Mouse (Mus musculus) erythroblast, adult 5-6 weeks (primary cell): ENCODE results near the gene Noxo1. TPM values are rescaled to one million over a fixed set of nuclear protein-coding genes. Genes with fewer than 3 reads are reported as not detected.

Experiments
- ATAC-seq: replicated peaks from 2 replicates; pipeline ENCODE4 v1.8.0; 2016; ENCODE audit warnings: moderate number of reproducible peaks, mild to moderate bottlenecking, moderate TSS enrichment, inconsistent platforms; ENCODE audit not compliant: poor library complexity, low FRiP score, severe bottlenecking
- total RNA-seq, 2 experiments: library from RNA; stranded (forward) in 1 of 2; stranded (reverse) in 1 of 2; fragments of 150-400 nt in 1 of 2; fragments of 200-764, 138-1000 nt in 1 of 2; gene quantifications; 2 replicates each; pipeline versions ENCODE4 v1.2.3 to v1.2.4; 2015 to 2017; ENCODE audit warnings: low replicate concordance in 2 of 2

The Noxo1 gene
- total RNA-seq, 2 experiments from 2014 or later, result not detected

DNA sequence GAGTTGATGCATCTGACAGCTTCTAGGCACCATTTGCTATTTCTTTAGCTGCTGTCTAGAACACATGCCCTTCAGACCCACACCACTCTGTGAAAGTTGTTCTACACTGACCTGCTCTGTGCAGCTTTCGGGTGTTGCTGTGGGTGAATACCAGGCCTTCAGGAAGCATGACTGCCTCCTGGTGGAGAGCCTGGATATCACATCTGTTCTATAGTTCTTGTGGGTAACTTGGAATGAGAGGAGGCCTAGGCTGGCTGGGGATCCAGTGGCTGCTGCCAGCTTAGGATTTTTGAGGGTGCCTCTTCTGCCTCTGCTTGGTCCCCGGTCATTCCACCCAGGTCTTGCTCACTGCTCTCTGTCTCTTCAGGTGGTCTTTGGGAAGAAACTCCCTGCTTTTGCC lies 19.8 kb upstream of the Noxo1 start:
- ATAC-seq, result peak; percentile 77

- ATAC-seq, result no peak
Observed at GRCm38 (mm10) chr17:24676877-24677276, 19.2 kb upstream of the Noxo1 start.

DNA sequence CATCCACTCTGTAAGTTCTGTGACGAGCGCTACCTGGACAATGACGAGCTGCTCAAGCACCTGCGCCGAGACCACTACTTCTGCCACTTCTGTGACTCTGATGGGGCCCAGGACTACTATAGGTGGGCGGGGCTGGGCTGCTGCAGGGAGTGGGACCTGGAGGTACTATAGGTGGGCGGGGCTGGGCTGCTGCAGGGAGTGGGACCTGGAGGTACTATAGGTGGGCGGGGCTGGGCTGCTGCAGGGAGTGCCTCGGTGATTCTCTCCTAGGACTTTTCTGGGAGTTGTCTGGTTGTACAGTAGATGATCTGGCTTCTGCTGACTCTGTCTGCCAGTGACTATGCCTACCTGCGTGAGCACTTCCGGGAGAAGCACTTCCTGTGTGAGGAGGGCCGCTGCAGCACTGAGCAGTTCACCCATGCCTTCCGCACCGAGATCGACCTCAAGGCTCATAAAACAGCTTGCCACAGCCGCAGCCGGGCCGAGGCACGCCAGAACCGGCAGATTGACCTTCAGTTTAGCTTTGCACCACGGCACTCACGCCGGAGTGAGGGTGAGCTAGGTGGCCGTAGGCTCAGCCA lies 18.4 kb upstream of the Noxo1 start:
- ATAC-seq, result no peak

GRCm38 (mm10) chr17:24686514-24686913 lies 9.5 kb upstream of the Noxo1 start:
- peak; percentile 81 for ATAC-seq

- ATAC-seq, result peak; percentile 76
Observed at GRCm38 (mm10) chr17:24687146-24687595, 8.9 kb upstream of the Noxo1 start.

DNA sequence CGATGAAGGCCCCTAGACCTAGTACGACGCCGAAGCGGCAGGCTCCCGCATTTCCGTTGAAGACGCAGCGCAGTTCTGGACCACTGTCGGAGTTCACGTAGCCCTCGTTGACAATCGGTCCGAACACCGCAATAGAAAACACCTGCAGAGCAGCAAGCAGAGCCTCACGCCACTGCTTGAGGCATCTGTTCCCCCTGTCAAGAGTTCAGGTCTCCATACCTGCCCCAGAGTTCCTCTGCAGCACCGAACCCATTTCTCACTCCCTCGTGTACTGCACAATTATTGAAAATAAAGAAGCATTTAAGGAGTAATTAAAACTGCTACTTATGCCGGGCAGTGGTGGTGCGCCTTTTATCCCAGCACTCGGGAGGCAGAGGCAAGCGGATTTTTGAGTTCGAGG lies 8.4 kb upstream of the Noxo1 start:
- ATAC-seq, result no peak

GRCm38 (mm10) chr17:24689251-24690081 lies 6.6 kb upstream of the Noxo1 start, which contains the start of gene Syngr3:
Gene Syngr3, minus strand, starts transcription at chr17:24689955.
- no peak for ATAC-seq

DNA sequence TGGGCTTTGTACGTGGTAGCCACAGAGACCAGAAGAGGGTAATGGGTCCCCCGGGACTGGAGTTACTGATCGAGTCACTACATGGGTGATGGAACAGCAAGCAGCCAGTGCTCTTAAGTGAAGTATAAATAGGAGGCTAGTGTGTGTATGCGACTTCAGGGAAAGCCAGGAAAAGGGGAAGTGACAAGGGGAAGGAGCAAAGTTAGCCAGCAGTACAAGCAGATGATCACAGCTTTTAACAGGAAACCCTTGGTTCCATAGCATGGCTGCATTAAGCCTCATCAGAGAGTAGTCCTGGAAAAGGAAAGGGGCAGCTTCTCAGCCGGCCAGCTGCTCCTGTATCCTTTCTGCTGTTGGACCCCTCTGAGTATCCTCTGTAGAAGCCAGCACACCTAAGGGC lies 3.6 kb upstream of the Noxo1 start:
- ATAC-seq, result no peak

GRCm38 (mm10) chr17:24695326-24696010 lies 566 bp upstream of the Noxo1 start:
- ATAC-seq, result peak; percentile 11; the same call in 1 of the 2 replicates

DNA sequence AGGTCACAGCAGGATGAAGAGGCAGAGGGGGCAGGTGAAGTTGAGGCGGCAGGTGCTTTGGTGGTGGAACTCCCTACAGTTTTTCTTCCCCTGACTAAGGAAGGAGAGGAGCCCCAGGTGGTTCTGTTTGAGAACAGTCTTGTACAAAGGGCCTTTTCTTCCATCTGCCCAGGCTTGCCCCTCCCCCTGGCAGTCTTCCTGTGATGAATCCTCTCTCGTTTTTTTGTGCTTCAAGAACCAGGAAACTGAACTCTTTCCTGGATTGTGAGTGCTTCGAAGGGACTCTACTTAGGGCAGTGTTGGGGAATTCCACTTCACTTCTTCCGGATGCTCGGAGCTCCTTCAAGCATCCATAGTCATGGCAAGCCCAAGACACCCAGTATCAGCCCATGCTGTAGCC lies 2.0 kb downstream of the Noxo1 start:
- ATAC-seq, result no peak

GRCm38 (mm10) chr17:24698715-24699114 lies 2.7 kb downstream of the Noxo1 start:
- ATAC-seq, result no peak

DNA sequence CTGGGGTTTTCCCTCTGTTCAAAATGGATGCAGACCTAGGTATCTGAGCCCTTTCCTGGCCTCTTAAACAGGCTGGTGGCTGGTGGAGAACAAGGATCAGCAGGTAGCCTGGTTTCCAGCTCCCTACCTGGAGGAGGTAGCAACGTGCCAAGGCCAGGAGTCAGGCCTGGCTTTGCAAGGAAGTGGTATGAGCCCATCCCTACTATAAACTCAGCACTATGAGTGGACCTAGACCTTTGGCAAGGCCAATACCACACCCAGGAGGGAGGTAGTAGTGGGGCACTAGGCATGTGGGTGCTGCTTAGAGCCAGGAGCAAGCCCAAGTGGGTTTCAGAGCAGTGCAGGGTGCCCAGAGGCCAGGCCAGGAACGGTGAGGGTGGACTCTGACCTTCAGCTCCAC lies 3.4 kb downstream of the Noxo1 start:
- no peak for ATAC-seq

DNA sequence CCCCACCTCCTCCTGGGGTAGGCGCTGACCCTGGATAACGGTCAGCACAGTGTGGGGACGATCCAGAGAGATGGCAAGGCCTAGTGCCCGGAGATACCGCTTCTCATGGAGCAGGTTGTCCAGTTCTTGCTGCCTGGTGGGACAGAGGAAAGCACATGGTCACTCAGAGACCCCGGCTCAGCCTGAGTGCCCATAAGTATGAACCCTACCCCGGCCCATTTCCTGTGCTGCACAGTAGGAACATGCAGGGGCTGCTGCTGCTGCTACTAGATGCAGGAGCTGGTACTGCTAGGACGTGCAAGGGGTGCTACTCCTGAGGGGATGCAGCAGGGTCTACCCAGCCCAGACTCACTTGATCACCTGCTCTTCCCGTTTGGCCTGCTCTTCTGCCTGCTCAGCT lies 5.2 kb downstream of the Noxo1 start:
- no peak for ATAC-seq

DNA sequence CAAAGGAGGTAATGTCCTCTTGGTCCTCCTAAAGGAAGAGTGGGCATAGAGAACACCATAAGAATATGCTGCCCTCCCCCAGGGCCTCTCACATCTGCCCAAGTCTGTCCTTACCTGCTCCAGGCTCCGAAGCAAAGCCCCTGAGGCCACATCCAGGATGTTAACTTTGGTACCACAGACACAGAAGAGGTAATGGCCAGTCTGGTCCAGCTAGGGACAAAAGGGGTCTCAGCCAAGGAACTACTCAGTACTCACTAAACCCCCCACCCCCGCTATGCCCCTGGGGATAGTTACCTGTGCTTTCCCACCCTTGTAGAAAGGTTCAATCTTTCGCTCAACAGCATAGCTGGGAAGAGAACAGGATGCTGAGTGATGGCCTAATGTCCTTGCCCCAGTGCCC lies 9.8 kb downstream of the Noxo1 start:
- no peak for ATAC-seq

DNA sequence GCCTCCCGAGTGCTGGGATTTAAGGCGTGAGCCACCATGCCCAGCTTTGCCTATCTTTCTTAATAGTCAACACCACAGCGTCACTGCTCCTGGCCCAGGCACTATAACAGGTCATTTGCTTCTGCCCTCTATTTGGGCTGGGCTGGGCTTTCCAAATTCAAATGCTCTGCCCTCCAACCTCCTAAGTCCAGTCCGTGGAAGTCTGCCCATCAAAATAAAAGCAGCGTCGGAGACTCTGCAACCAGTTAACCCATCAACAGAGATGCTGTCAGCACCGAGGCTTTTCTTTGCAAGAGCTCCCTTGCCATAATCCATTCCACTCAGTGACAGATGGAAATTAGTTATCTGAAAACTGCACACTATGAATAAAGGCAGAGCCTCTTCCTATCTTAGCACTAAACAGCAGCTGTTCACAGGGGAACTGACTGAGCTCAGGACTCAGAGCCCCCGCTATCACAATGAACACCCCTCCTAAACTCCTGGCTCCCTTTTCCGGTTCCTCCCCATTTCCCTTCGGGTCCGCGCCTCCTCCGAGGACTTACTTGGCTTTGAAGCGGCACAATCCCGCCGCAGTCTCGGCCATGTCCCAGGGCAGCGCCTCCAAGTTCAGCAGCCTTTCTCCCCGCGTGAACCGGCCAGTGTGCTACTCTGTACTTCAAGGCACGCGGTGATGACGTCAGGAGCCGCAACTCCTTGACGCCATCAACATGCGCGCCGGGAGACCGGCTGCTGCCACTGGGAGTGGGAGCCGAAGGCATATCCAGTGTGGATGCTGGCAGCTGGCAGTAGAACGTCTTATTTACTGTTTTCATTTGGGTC lies 11.2 kb downstream of the Noxo1 start, which contains the start of gene Tbl3:
Tbl3 (minus strand) TSS at position 679 of the 819 bp plus-strand sequence.
- peak; percentile 86 for ATAC-seq

- ATAC-seq, result peak; percentile 22
Observed at GRCm38 (mm10) chr17:24707801-24708425, 11.9 kb downstream of the Noxo1 start.

DNA sequence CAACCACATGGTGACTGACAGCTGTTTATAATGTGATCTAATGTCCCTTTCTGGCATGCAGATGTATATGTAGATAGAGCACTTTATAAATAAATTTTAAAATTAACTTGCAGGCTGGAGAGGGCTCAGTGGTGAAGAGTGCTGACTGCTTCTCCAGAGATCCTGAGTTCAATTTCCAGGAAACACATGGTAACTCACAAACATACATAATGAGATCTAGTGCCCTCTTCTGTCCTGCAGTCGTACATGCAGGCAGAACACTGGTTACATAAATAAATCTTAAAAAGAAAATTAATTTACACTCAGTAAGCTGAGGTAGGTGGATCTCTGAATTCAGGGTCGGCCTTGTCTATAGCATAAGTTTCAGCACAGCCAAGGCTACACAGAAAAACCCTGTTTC lies 12.6 kb downstream of the Noxo1 start:
- peak; percentile 60 for ATAC-seq

DNA sequence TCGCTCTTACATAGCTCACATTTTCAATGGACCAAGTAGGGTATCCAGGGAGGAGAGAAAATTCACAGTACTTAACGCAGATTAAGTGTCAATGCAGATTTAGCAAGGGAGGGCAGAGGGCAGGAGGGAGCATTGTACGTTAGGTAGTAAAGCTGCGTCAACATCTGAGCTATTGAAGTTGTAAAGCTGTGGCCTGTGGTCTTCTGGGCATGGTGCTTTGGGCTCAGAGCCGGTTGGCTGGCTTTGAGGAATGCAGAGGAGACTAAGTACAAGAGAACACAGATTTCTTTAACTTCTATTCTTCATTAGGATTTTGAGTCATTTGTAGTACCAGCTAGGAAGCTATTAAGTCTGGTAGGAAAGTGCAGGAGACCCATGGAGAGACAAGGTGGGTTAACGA lies 19.5 kb downstream of the Noxo1 start:
- ATAC-seq, result no peak

DNA sequence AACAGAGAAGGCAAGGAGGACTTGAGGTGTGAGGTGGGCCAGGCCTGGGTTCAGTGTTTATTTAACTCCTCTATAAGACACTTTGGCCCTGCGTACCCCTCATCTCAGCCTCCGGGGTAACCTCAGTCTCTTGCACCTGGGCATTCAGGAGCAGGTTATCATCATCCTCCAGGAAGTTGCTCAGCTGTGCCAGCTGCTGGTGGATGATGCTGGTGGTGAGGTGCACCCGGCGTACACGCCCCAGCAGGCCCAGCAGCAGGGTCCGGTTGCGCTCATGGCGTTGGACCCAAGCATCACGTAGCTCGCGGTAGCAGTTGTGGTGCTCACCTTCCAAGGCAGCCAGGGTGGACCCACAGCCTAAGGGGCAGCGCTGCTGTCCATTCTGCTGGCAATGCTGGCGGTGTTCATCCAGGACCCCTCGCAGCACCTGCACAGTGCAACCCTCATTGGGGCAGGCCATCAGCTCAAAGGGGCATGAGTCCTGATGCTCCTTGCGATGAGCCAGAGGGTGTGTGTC lies 20.2 kb downstream of the Noxo1 start:
- no peak for ATAC-seq
